ENCODE assay signal across 16 mouse cellular contexts in genomic region chr4:128615761-128616160, GRCm38 (mm10). TPM values are rescaled to one million over a fixed set of nuclear protein-coding genes. Genes with fewer than 3 reads are reported as not detected.
DNase-seq lines count a peak whose midpoint lies in the region; ATAC-seq lines count a peak whose summit lies in the region.
"Had no signal": no experiment of that assay in that cellular context is flagged by ENCODE, and none has a peak within 500 bp of the region (broad histone marks: within the 10 kb centered on the region; RNA-seq: fewer than 3 reads in every experiment).

No protein-coding gene starts in this region.

- H3K27me3 ChIP-seq in hindbrain, embryonic 16.5 days (replicated peaks; ENCODE audit: control insufficient read depth, insufficient read depth, low read length), result no peaks in the 10 kb centered on the region

- no peak overlapping the region for H3K4me3 ChIP-seq in hindbrain, embryonic 16.5 days (ENCODE audit: low read length)
- H3K4me3 ChIP-seq: embryonic facial prominence, embryonic 15.5 days; forebrain, embryonic 13.5 days; stomach, embryonic 15.5 days had no signal

- 90% methylated on average over 14 of the region's 14 CpGs for WGBS in hindbrain, embryonic 16.5 days

- no peak overlapping the region for H3K27ac ChIP-seq in hindbrain, embryonic 16.5 days (ENCODE audit: low read depth, low read length)
- H3K27ac ChIP-seq: embryonic facial prominence, embryonic 15.5 days; forebrain, embryonic 13.5 days; stomach, embryonic 15.5 days had no signal

- no peak overlapping the region for H3K9ac ChIP-seq in hindbrain, embryonic 16.5 days (ENCODE audit: low read depth, low read length)
- H3K9ac ChIP-seq: embryonic facial prominence, embryonic 15.5 days; forebrain, embryonic 13.5 days; stomach, embryonic 15.5 days had no signal

- no peak overlapping the region for H3K4me2 ChIP-seq in hindbrain, embryonic 16.5 days (ENCODE audit: low read length)
- H3K4me2 ChIP-seq: embryonic facial prominence, embryonic 15.5 days; forebrain, embryonic 13.5 days; stomach, embryonic 15.5 days had no signal

- H3K9me3 ChIP-seq in hindbrain, embryonic 16.5 days (ENCODE audit: control insufficient read depth, low read length), result no peaks in the 10 kb centered on the region
- H3K9me3 ChIP-seq: embryonic facial prominence, embryonic 15.5 days; forebrain, embryonic 13.5 days; stomach, embryonic 15.5 days had no signal

- peak; percentile 20 for ATAC-seq in granulocyte monocyte progenitor cell, adult 5-6 weeks (replicated peaks; ENCODE audit: poor library complexity, severe bottlenecking)
- no peak for ATAC-seq in hindbrain, embryonic 16.5 days
- ATAC-seq: forebrain, embryonic 13.5 days had no signal

- DNase-seq in kidney, adult 11 months, result peak; percentile 22
- no peak for DNase-seq in kidney, adult 18-20 months
- DNase-seq in 416B (ENCODE audit: low read depth), result peak; percentile 53
- peak; percentile 54 for DNase-seq in naive thymus-derived CD4-positive, alpha-beta T cell, adult 2 months (ENCODE audit: low read depth)
- no peak for DNase-seq in left cerebral cortex, adult 9 months (ENCODE audit: low spot score in 2 of 2)
- no peak for DNase-seq in adipocyte (ENCODE audit: low spot score)
- DNase-seq: adrenal gland, adult 8-10 months; cerebellum, adult 8-10 months; kidney, postnatal 14 days; midbrain, embryonic 14.5 days had no signal

- H3K36me3 ChIP-seq in hindbrain, embryonic 16.5 days (ENCODE audit: control insufficient read depth, insufficient read depth, low read length), result no peaks in the 10 kb centered on the region
- H3K36me3 ChIP-seq: embryonic facial prominence, embryonic 15.5 days; stomach, embryonic 15.5 days had no signal

- H3K4me1 ChIP-seq in hindbrain, embryonic 16.5 days (ENCODE audit: control insufficient read depth, insufficient read depth, low read depth, low read length), result no peaks in the 10 kb centered on the region

RNA-seq across cellular contexts. Expression of gene Tlr12, which starts 2.7 kb away (rescaled TPM):
- 0.82 and 2.3 TPM in 2 replicates for total RNA-seq in granulocyte monocyte progenitor cell, adult 5-6 weeks (2014; fragmentation: Nextera tagmentation)
- total RNA-seq in granulocyte monocyte progenitor cell, adult 5-6 weeks (2017), result 0.13 TPM in 1 of 2 replicates, not detected in the other
- 1.6 and 2.0 TPM in 2 replicates for polyA plus RNA-seq in hindbrain, embryonic 16.5 days (2015; fragmentation: Nextera tagmentation; extraction: Ambion mirVana)
- total RNA-seq: ES-E14 had no signal

RNA-seq across cellular contexts. Expression of gene Zscan20, which starts 5.9 kb away (rescaled TPM):
- total RNA-seq in granulocyte monocyte progenitor cell, adult 5-6 weeks (2014; fragmentation: Nextera tagmentation), result 3.0 and 11.8 TPM in 2 replicates
- total RNA-seq in granulocyte monocyte progenitor cell, adult 5-6 weeks (2017), result 2.2 and 3.0 TPM in 2 replicates
- 4.3 and 4.9 TPM in 2 replicates for polyA plus RNA-seq in hindbrain, embryonic 16.5 days (2015; fragmentation: Nextera tagmentation; extraction: Ambion mirVana)

RNA-seq across cellular contexts. Expression of gene Phc2, which starts 38.7 kb away (rescaled TPM):
- total RNA-seq in granulocyte monocyte progenitor cell, adult 5-6 weeks (2014; fragmentation: Nextera tagmentation), result 33.7 and 47.2 TPM in 2 replicates
- total RNA-seq in granulocyte monocyte progenitor cell, adult 5-6 weeks (2017), result 8.7 and 17.5 TPM in 2 replicates
- 19.9 and 23.5 TPM in 2 replicates for polyA plus RNA-seq in hindbrain, embryonic 16.5 days (2015; fragmentation: Nextera tagmentation; extraction: Ambion mirVana)

Comparison
In these comparisons a context has a peak if more than half of its experiments do, and no peak if none do; other contexts are left out.
1. DNase-seq: peak in kidney, adult 11 months (single experiment), 416B (single experiment) and naive thymus-derived CD4-positive, alpha-beta T cell, adult 2 months (single experiment); none in kidney, adult 18-20 months (single experiment), left cerebral cortex, adult 9 months (0 of 2) and adipocyte (single experiment).